Mouse (Mus musculus) mammary gland, adult 2 months (tissue): ENCODE results near the gene Emcn. TPM values are rescaled to one million over a fixed set of nuclear protein-coding genes. Genes with fewer than 3 reads are reported as not detected.

Experiments
- polyA plus RNA-seq: library from polyadenylated mRNA; depleted of rRNA; stranded (reverse); fragments of >200 nt; gene quantifications from 2 replicates; pipeline ENCODE4 v1.2.3, GENCODE M21; 2012; ENCODE audit warnings: low replicate concordance; rRNA removed

Gene Emcn
- 11.3 and 36.5 TPM in 2 replicates for polyA plus RNA-seq

DNA sequence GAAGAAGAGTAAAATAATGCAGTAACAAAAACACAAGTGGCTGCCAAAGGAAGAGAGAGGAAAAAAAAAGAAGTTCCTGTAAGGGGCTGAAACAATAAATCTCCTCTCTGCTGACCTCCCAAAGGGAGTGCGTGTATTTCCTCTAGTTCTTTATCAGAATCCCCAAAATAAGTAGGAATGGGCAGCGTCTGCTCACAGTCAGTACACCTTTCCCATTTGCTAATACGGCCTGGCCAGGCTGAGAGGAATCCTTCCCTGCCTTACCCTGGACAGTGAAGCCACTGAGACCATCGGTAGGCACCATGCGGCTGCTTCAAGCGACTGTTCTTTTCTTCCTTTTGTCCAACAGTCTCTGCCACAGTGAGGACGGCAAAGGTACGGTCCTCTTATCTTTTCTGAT lies at the start of gene Emcn:
Gene Emcn, plus strand, starts transcription at position 130 of the 400 bp plus-strand sequence.

